Mouse (Mus musculus): Measurements from ENCODE around the gene Cnksr1. TPM values are rescaled to one million over a fixed set of nuclear protein-coding genes. Genes with fewer than 3 reads are reported as not detected.
A peak's percentile ranks its signal among the peaks of the same experiment; 100 is the strongest.
"Not testable (repeated sequence)": the region's sequence is repeated elsewhere in the genome, so short reads cannot be mapped to it uniquely, and the experiment has no call there.

The Cnksr1 gene
- not detected for polyA plus RNA-seq (2017; shearing (Covaris generic))

DNA sequence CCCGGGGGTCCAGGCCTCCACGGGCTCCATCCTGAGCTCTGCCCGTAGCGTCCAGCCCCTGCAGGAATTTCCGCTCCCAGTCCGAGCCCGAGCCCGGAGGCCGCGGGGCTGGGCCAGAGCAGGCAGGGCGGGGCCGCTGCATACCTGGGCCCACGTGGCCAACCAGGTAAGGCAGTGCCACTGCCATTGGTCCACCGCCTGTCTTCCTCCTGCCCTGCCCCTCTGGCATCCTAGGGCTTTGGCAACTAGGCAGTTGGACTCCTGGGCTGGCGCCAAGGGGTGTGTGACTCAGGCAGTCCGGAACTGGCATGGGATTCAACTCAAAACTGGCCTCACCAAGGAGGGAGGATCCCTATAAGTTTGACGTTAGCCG, at the start of gene Cnksr1:
Cnksr1 (minus strand) TSS at position 121 of the 373 bp plus-strand sequence.
- ATAC-seq, result no peak

GRCm38 (mm10) chr4:134287575-134288025, 49.4 kb upstream of the Cnksr1 start, which contains the start of gene Pdik1l:
TSS of gene Pdik1l (minus strand) at chr4:134287895.
- peak; percentile 81 for ATAC-seq

DNA sequence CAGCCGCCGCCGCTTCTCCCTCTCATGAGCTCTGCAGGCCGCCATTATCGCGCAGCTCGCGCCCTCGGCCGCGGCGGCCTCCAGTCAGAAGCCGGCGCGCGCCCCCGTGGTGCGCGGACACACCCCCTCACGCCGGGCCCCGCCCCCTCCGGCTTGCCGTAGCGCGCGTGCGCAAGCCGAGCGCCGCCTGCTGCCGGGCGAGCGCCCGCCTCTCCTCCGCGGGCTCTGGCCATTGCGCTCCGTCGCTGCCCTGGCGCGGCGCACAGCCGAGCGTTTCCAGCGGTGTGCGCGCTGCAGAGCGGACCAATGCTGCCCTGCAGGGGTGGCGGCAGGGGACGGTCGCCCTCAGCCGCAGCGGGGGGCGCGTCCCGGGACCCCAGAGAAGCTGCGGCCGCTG, 49.0 kb upstream of the Cnksr1 start:
- peak; percentile 79 for ATAC-seq

- ATAC-seq, result no peak
Measured at GRCm38 (mm10) chr4:134286226-134287167, 48.3 kb upstream of the Cnksr1 start.

GRCm38 (mm10) chr4:134284942-134285341, 46.7 kb upstream of the Cnksr1 start:
- no peak for ATAC-seq

GRCm38 (mm10) chr4:134273417-134274345, 35.5 kb upstream of the Cnksr1 start:
- ATAC-seq, result peak; percentile 99

DNA sequence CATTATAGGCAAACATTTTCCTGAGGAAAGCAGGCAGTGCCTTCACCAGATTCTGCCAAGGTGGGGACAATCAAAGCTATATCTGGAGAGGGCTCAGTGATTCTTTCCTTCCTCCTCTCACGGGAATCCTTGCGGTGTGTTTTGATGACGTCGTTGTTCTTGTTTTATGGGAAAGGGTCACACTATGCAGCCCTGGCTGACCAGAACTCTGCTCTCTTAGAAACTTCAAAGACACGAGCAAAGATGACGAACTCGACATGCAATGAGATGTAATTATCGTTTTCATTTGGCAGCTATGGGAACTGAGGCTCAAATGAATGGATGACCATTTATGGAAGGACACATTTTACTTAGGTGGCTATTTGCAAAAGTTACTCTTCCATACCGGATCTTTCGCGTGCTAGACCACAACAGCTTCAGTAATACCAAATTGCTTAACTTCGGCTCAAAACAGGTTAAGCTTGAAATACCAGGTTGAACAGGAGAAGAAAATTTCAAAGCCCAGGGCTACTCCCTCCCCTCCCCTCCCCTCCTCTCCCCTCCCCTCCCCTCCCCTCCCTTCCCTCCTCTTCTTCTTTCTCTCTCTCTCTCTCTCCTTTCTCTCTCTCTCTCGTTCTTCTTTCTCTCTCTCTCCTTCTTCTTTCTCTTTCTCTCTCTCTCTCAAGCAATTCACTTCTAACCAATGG, 34.7 kb upstream of the Cnksr1 start:
- no peak for ATAC-seq

DNA sequence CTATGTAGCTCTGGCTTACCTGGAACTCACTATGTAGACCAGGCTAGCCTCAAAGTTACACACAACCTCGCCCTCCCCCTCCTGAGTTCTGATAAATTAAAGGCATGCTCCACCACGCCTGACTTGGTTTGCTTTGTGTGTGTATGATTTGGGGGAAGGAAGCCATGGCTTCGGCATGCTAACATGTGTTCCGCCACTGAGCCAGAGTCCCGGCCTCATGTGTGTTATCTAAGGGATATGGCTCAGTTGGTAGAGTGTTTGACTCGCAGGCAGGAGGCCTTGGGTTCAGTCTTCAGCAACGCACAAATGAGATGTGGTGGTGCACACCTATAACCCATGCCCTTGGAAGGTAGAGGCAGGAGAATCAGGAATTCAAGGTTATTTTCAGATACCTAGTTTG, 33.8 kb upstream of the Cnksr1 start:
- no peak for ATAC-seq

DNA sequence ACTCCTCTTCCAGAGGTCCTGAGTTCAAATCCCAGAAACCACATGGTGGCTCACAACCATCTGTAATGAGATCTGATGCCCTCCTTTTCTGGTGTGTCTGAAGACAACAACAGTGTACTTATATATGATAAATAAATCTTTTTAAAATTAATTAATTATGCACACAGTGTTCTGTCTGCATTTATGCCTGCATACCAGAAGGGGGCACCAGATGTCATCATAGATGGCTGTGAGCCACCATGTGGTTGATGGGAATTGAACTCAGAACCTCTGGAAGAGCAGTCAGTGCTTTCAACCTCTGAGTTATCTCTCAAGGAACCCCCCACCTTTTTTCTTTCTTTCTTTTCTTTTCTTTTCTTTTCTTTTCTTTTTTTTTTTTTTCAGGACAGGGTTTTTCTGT, 31.4 kb upstream of the Cnksr1 start:
- ATAC-seq, result not testable (repeated sequence)

- ATAC-seq, result no peak
Measured at GRCm38 (mm10) chr4:134268102-134268655, 30.0 kb upstream of the Cnksr1 start.

DNA sequence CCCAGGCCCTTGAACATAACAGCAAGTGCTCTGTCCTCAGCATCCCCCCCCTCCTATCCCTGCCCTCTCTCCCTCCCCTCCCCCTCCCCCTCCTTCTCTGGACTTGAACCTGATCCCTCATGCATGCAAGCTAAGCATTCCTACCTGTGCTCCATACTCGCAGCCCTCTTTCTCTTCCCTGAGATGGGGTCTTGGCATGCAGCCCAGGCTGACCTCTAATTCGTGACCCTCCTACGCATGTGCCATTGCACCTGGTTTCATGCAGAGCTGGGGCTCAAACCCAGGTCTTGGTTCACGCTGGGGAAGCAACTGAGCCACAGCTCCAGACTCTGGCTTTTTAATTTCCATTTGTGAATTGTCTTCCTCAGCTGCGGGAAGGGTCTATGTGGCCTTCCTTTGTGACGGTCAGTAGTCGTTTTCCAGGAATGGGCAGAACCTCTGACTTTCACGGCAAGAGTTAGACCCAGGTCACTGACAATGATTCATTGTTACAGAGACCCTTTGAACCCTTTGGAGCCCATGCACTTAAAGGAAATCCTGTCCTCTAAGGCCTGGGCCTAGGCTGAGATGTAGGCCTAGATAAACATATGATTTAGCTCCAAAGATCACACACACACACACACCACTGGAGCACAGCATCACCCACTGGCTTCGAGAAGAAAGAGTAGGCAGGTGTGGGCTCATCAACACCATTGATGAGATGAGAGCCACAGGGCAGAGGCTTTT, 27.8 kb upstream of the Cnksr1 start:
- ATAC-seq, result no peak

- ATAC-seq, result no peak
Measured at GRCm38 (mm10) chr4:134263191-134263590, 25.0 kb upstream of the Cnksr1 start.

DNA sequence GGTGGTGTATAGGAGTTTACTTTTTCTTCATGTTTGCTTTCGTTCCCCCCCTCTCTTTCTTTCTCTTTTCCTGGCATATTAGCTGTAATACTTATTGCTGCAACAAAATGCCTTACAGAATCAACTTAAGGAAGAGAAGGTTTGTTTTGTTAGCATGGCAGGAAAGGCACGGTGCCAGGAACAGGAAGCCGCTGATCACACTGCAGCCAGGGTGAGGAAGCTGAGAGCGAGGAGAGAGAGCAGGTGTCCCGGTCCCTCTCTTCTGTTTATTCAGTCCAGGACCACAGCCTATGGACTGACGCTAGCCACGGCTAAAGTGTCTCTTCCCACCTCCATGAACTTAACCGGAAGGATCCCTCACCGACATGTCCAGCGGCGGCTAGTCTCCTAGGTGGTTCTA, 20.2 kb upstream of the Cnksr1 start:
- ATAC-seq, result no peak

GRCm38 (mm10) chr4:134257198-134258009, 19.2 kb upstream of the Cnksr1 start:
- ATAC-seq, result no peak

DNA sequence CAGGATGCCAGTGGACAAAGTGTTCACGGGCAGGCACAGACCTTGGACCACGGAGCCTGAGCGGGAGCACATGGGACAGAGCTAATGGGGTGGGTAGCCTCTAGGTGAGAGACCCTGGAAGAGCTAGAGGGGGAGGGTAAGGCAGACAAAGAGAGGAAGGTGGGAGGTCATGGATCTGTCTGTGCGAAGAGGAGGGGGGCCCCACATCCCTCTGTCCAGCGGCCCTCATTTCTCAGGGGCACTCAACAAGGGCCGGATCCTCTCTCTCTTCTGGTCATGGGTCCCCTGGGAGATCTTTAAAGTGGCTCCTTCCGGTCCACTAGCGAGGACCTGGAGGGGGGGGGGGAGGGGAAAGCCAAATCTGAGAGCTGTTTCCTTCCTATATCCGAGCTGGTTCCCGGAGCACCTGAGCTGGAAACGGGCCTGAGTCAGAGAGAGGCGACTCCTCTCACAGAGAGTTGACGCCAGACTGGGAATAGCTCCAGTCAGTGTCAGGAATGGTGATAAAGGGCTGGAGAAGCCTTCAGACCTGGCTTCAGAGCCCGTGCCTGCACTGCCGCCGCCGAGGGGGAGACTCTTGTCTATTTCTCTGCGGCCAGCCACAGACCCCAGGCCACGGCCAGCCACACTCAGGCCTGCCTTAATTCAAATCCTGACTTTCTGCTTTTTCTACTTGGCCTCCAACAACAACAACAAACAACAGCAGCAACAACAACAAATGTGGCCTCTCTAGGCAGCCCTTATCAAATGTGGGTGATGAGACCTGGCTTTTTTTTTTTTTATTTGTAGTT, 18.4 kb upstream of the Cnksr1 start:
- no peak for ATAC-seq

GRCm38 (mm10) chr4:134255854-134256253, 17.7 kb upstream of the Cnksr1 start:
- no peak for ATAC-seq

DNA sequence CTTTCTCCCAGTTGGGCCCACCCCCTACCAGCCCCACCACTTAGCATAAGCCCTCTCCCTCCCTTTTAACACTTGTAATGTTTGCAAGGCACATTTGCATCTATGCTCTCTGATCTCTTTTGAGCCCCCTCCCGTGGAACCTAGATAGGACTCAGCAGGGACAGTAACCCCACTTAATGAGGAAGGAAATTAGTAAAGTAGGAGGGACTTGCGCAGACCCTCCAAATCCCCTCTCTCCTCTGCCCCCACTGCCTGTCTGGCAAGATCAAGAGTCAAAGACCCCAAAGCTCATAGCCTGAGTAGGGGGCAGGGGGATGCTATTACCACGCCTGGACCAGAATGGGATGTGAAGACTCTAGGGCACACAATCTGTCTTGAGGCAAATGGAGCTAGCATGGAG, 16.6 kb upstream of the Cnksr1 start:
- ATAC-seq, result no peak

DNA sequence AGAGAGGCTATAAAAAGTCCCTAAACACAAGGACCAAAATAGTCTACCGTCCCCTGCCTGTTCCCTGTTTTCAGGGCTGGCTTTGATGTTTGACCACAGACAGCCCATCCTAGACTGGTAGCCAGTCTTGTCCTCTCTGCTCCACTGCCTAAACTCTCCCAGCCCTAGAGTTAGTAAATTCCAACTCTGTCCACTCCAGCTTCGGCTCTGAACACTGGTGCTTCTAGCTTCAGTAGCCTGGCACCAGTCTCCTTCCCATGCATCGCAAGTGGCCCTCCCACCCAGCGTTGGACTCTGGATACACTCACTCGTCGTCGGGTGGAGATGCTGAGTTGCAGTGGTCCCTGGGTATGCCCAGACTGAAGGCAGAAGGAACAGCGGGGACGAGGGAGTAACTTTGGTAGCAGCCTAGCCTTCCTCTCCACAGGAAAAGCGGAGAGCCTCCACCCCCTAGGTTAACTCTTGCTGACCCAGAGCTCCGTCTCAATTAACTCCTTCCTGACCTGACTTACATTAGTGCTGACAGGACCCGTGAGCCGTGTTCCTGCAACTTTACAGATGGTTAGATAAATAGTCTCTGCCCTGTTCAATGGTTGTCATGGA, 15.6 kb upstream of the Cnksr1 start, which contains the start of gene Grrp1:
Grrp1 (minus strand) TSS at position 385 of the 603 bp plus-strand sequence.
- ATAC-seq, result no peak

Measured in inflammation-experienced regulatory T-cells, adult 6 months (primary cell).